Mouse (Mus musculus) gastrocnemius, postnatal 14 days (tissue): Measurements from ENCODE around the gene Fam214a. TPM values are rescaled to one million over a fixed set of nuclear protein-coding genes. Genes with fewer than 3 reads are reported as not detected.

Experiments
- DNase-seq: peaks from one replicate; pipeline ENCODE4 v3.0.0; 2021; ENCODE audit warnings: mixed read lengths
- intact Hi-C: fragments of 180-260 bp; cut with DNase I; formaldehyde crosslinking; loops from one replicate; pipeline ENCODE4 v1.15.1; 2025; ENCODE audit warnings: low total_unique reads
- long read RNA-seq, 2 experiments: library from polyadenylated mRNA; stranded (forward); transcript quantifications; one replicate each; pipeline ENCODE4 v2.0.0; 2021
- total RNA-seq, 2 experiments: library from RNA; stranded (reverse); gene quantifications; 2 replicates each; pipeline ENCODE4 v1.2.3; 2021

Fam214a gene
- total RNA-seq: 10 to 100 TPM; 21.3 to 31.1 TPM
- long read RNA-seq, experiment 1, full-length matches to known transcripts: 7 of 14 reads
- long read RNA-seq, experiment 1, partial matches to known transcripts: 3 of 14 reads
- long read RNA-seq, experiment 1, other reads (novel, unspliced or antisense): 4 of 14 reads
- long read RNA-seq, experiment 2, full-length matches to known transcripts: 11 of 17 reads
- long read RNA-seq, experiment 2, partial matches to known transcripts: 4 of 17 reads
- long read RNA-seq, experiment 2, other reads (novel, unspliced or antisense): 2 of 17 reads

DNA sequence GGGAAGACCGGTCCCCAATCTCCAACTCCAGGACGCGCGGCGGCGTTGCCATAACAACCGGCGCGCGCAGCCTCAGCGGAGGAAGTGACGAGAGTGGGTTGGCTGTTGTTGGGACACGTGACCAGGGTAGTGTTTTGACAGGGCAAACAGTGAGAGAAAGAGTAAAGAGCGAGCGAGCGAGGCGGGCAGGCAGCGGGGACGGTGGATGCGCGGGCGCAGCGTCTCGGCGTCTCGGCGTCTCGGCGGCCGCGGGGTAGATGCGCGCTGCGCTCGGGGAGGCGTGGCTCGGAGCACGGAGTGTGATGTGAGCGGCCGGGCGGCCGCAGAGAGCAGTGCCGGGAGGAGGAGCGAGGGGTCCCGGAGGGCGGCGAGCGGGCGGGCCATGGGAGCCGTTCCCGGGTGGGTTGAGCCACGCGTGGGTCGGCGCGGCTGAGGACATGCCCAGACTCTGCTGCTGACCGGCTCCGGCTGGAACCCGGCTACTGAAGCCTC lies at the start of gene Fam214a:
Gene Fam214a, plus strand, starts transcription at position 129 of the 492 bp plus-strand sequence.
- peak; percentile 91 for DNase-seq
- intact Hi-C loops: loop anchor here (10.0 kb wide), 1 partner anchor 52 kb away; no protein-coding TSS in a partner anchor

DNA sequence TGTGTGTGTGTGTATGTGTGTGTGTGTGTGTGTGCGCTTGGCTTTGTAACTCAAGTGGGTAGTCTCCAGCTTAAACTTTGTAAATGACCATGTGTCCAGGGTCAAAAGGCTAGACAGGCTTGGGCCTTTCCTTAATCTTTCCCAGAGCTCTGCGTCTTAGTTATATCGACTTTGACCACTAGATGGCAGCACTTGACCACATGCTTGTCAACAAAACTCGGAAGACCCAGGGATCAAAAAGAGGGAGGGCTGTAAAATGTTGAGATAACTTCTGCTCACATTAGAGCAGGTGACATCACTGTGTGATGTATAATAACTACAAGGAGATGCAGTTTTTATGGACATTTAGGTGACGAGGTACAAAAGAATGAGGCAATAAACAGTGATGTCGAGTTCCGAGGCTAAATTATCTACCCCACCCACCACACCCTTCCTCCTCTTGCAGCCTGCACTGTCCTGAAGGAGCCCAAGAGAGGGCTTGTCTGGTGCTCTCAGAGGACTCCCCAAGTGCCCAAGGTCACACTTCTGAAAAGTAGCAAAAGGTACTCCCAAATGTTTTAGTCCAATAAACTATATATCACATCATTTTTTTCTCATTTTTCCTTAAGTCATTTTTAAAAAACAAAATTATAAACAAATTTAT lies 47.7 kb upstream of the Fam214a start:
- DNase-seq: peak; percentile 58
- intact Hi-C loops: loop anchor here (5.0 kb wide), 1 partner anchor 122 kb away; no protein-coding TSS in a partner anchor

GRCm38 (mm10) chr9:74906951-74907350 lies 45.7 kb upstream of the Fam214a start:
- intact Hi-C loops: loop anchor here (5.0 kb wide), 1 partner anchor 120 kb away; no protein-coding TSS in a partner anchor

DNA sequence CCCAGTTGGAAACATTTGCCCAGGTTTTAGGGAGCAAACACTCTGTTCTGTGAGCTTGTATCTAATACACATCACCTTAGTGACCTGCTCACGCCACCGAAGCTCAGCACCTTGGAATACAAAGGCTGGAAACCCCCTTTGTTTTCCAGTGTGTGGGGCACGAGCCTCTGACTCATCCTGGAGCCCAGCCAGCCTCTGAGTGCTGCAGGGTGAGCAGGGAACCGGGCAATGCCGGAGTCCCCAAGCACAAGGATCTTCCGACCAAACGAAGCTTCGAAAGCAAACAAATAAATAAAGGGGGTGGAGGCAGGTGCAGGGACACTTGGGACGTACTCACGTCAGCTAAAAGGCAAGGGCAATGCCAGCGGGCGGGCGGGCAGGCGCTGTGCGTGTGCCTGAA lies 43.4 kb upstream of the Fam214a start:
- DNase-seq: peak; percentile 42
- intact Hi-C loops: loop anchor here (5.0 kb wide), 1 partner anchor 118 kb away; no protein-coding TSS in a partner anchor

More at GRCm38 (mm10) chr9:74906951-74907350, 45.7 kb upstream of the Fam214a start:
- DNase-seq: no peak

- intact Hi-C loops: no loop called here
Observed at GRCm38 (mm10) chr9:74910226-74910759, 42.4 kb upstream of the Fam214a start.

DNA sequence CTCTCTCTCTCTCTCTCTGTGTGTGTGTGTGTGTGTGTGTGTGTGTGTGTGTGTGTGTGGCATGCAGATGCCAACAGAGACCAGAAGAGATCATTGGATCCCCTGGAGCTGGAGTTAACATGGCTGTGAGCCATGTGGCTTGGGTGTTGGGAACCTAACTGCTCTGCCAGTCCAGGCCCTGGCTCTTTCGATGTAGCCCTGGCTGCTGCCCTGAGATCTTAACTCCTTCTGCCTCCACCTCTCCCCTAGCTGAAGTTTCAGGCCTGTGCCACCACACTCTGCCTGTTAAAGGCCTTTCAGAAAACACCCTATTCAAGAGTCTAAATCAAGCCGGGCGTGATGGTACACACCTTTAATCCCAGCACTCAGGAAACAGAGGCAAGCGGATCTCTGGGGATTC lies 41.3 kb upstream of the Fam214a start:
- peak; percentile 65 for DNase-seq
- intact Hi-C loops: no loop called here

More at GRCm38 (mm10) chr9:74910226-74910759, 42.4 kb upstream of the Fam214a start:
- no peak for DNase-seq

DNA sequence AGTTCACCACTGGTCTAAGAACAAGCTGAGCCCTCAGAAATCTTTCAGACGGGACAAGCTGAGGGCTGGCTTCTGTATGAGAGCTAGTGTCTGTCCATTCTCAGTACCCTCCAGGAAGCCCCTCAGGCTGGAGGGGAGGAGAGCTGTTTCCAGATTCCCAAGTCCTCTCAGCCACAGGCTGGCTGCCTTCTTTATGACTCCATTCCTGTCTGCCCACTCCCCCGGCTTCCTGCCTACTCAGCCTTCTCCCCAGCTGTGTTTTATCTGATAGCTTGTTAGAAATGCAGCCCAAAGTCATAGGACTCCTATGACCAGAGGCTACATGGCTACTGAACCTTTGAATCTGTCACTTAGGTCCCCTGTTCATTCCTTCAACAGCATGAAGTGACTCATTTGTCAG lies 40.8 kb upstream of the Fam214a start:
- intact Hi-C loops: no loop called here

DNA sequence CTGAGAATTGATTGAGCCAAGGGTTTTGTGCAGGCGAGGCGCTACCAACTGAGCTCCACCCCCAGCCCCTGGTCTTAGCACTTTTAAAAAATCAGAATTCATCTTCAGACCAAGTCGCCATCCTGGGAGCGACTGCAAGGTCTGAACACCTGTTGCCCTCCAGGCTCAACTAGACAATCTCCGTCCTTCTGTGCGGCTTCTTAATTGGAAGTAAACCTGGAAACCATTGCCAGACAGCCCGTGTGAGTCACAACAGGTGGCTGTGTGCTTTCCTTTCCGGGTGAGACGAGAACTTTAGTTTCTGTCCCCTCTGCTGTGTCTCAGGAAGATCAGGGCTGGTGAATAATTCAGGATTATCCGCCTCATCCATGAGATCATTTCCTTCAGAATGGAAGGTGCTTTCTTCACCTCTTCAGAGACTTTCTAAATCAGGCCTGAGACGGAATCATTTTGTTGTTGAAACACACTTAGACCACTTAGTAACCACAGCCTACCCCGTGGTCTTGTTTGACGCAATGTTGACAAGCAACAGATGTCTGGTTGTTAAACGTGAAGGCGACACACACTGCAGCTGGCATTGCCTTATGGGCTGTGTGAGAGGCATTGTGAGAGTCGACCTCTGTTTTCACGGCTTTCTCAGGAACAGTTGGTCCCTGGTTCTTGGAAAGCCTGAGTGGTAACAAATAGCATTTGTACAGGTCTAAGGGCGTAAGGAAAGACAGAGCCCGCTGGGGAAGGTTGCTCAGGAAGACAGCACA lies 39.9 kb upstream of the Fam214a start:
- intact Hi-C loops: no loop called here
- DNase-seq: no peak

More for the DNA sequence above, 40.8 kb upstream of the Fam214a start:
- no peak for DNase-seq

DNA sequence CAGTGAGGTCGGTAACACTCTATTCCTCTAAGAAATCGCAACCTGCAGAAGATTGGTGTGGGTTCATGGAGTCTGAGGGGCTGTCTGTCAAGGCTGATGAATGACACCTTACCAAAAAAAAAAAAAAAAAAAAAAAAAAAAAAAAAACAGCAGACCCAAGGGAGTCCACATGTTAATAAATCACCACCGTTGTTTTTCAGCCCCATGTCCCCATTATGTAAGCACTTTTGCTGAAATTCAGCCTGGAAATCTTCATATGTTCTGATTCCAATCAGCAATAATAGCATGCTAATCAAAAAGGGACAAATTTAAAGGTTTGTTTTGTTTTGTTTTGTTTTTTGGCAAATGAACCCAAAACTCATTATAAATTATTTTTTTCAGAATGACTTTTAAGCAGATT lies 37.1 kb upstream of the Fam214a start:
- intact Hi-C loops: no loop called here
- no peak for DNase-seq

DNA sequence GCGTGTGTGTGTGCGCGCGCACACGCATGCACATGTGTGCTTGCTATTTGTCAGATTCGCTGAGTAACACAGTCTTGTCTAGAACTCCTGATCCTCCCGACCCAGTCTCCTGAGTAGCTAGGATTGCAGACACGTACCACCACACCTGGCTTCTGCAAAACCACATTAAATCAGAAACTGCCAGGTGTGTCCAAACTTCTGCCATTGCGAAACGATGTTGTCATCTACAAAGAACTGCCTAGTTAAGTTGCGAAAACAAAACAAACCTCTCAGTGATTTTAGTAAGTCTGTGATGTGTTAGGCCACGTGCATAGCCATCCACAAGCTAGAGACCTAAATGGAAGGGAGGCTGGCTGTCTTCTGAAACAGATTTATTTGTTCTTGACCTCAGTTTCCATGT lies 32.2 kb upstream of the Fam214a start:
- intact Hi-C loops: no loop called here
- no peak for DNase-seq

GRCm38 (mm10) chr9:74921422-74921821 lies 31.3 kb upstream of the Fam214a start:
- intact Hi-C loops: no loop called here
- DNase-seq: no peak

DNA sequence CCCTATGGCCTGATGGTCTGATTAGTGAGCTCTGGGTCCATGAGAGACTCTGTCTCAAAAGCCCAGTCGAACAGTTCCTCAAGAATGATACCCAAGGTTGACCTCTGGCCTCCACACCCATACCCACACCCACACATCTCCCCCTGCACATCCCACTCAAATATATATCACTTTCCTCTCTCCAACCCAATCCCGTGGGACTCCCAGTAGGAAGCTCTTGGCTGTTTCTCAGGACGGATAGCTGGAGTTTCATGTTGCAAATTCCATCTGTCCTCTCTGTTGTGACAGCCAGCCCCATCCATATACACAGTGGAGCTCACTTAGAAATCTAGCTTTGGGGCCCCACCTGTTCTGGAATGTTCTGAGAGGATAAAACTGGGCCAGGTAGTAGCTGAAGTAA lies 29.8 kb upstream of the Fam214a start:
- no peak for DNase-seq
- intact Hi-C loops: no loop called here

GRCm38 (mm10) chr9:74923291-74923977 lies 29.2 kb upstream of the Fam214a start:
- intact Hi-C loops: no loop called here
- no peak for DNase-seq

DNA sequence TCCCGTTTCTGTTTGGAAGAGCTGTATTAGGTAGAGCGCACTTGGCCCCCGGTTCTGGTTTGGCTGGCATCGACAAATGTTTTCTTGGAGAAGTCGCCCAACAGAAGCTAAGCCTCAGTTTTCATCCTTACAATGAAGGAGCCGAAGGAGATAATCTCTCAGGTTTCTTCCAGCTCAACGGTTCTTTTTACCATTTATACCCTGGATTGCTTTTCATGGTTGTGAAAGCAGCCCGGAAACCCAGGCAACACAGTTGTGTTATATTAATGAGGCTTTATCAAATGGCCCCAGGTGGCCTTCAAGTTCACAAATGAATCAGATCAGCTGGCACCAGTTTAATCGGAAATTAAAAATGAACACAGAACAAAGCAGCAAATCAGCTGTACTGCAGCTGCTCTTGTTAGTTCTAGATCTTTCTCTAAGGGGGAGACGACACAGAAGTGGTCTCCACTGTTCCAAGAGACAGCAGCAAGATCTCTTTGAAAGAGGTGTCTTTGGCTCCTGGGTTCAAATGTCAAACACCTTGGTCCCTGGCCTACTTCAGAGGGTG lies 27.4 kb upstream of the Fam214a start:
- intact Hi-C loops: no loop called here
- no peak for DNase-seq

GRCm38 (mm10) chr9:74929981-74930423 lies 22.7 kb upstream of the Fam214a start:
- intact Hi-C loops: no loop called here
- DNase-seq: no peak

GRCm38 (mm10) chr9:74930653-74931052 lies 22.0 kb upstream of the Fam214a start:
- intact Hi-C loops: no loop called here

DNA sequence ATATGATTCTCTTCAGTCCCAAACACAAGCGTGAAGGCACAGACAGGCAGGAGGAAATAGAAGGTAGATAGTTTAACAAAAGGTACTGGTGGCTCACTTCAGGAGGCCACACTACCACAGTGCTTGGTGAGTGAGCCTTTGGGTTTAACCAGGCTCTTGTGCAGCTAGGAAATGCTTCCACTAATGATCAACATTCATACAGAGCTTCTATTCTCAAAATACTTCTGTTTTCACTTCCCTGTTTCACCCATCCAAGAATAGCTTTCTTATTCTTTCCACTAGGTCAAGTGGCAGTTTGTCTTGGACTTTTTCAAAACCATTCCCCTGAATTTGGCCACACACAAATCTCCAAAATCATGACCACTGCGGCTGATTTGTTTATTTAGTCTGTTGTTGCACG lies 17.4 kb upstream of the Fam214a start:
- intact Hi-C loops: no loop called here
- no peak for DNase-seq

More at GRCm38 (mm10) chr9:74930653-74931052, 22.0 kb upstream of the Fam214a start:
- DNase-seq: no peak

- intact Hi-C loops: no loop called here
- DNase-seq: no peak
Observed at GRCm38 (mm10) chr9:74937761-74938160, 14.9 kb upstream of the Fam214a start.
